Mouse (Mus musculus) liver, embryonic 12.5 days (tissue): Measurements from ENCODE around the gene Ptpn3. TPM values are rescaled to one million over a fixed set of nuclear protein-coding genes. Genes with fewer than 3 reads are reported as not detected.

Experiments used
- ATAC-seq: fragments of 200-750 bp; cut with Nextera tagmentation; 2 replicates; pipeline ENCODE4 v1.8.0; 2017; ENCODE audit warnings: moderate number of reproducible peaks, mild to moderate bottlenecking, moderate library complexity
- H3K27ac ChIP-seq: fragments of 300-500 bp; sonication (generic); 2 replicates; pipeline ENCODE4 v1.5.1; 2016; ENCODE audit warnings: mild to moderate bottlenecking
- H3K27me3 ChIP-seq: fragments of 300-500 bp; sonication (generic); replicated peaks from 2 replicates; pipeline ENCODE4 v1.6.1; 2016; ENCODE audit warnings: mild to moderate bottlenecking, moderate library complexity
- H3K36me3 ChIP-seq: fragments of 300-500 bp; sonication (generic); 2 replicates; pipeline ENCODE4 v1.6.1; 2016; ENCODE audit warnings: mild to moderate bottlenecking, moderate library complexity
- H3K4me1 ChIP-seq: fragments of 300-500 bp; sonication (generic); 2 replicates; pipeline ENCODE4 v1.6.1; 2016
- H3K4me2 ChIP-seq: fragments of 300-500 bp; sonication (generic); 2 replicates; pipeline ENCODE4 v1.6.1; 2016; ENCODE audit warnings: mild to moderate bottlenecking, moderate library complexity
- H3K4me3 ChIP-seq: fragments of 300-500 bp; sonication (generic); 2 replicates; pipeline ENCODE4 v1.5.1; 2016; ENCODE audit warnings: mild to moderate bottlenecking, moderate library complexity
- H3K9ac ChIP-seq: fragments of 300-500 bp; sonication (generic); 2 replicates; pipeline ENCODE4 v1.6.1; 2016; ENCODE audit warnings: mild to moderate bottlenecking, moderate library complexity
- H3K9me3 ChIP-seq: fragments of 300-500 bp; sonication (generic); replicated peaks from 2 replicates; pipeline ENCODE4 v1.6.1; 2016; ENCODE audit warnings: mild to moderate bottlenecking, moderate library complexity
- WGBS: fragments of 180-500 bp; shearing (Covaris S2); methylation state at CpG from one replicate; pipeline ENCODE4 v1.1.7; 2016; ENCODE audit not compliant: insufficient replicate concordance; 5-methylcytosine and 5-hydroxymethylcytosine counted together
- polyA plus RNA-seq: library from polyadenylated mRNA; unstranded; fragments of >200 nt; fragmentation: Nextera tagmentation; extraction: Ambion mirVana; gene quantifications from 2 replicates; pipeline ENCODE4 v1.2.1, GENCODE M21; 2016

Gene Ptpn3
- polyA plus RNA-seq, 1 experiment from 2014 or later, result 0.32 TPM

DNA sequence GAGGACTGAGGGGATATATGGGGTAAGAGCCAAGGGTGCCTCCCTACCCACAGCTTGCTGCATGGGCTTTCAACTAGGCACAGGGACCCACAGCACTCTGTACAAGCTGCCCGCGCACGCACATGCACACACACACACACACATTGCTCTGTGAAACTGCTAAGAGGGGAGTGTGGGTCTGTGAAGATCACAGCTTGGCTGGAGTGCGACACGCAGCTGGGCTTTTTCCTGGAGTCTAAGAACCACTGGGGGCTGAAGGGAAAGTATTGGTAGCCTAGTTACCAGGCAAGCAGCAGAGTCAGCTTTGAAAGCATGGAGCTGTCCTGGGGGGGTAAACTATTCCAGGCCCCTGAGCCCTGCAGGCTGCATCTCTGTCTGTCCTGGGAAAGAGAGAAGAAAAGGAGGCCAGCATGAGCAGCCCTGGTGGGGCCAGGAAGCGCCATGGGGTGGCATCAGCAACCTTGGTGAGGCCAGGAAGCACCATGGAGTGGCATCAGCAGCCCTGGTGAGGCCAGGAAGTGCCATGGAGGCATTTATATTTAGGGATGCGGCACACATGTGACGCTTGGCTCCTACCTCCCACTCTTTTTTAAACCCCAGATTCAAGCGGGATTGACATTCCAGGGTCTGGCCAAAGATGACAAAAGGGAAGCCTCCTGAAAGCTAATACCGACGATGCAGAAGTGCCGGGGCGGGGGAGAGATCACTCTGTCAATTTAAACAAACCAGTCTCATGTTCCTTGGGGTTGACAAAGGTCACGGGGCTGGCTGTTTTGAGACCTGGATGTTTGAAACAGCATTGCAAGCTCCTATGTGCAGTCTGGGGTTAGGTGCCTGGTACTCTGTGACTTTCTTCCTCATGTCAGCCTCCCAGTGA lies 43.2 kb downstream of the Ptpn3 start:
- no peak for ATAC-seq
- H3K4me2 ChIP-seq, result no peak overlapping the region
- H3K4me3 ChIP-seq, result no peak overlapping the region
- no peaks in the 10 kb centered on the region for H3K4me1 ChIP-seq
- 58% methylated on average over 14 of the region's 14 CpGs for WGBS
- no peaks in the 10 kb centered on the region for H3K36me3 ChIP-seq
- no peak overlapping the region for H3K27ac ChIP-seq
- H3K9me3 ChIP-seq, result no peaks in the 10 kb centered on the region
- H3K27me3 ChIP-seq, result no peaks in the 10 kb centered on the region
- no peak overlapping the region for H3K9ac ChIP-seq

DNA sequence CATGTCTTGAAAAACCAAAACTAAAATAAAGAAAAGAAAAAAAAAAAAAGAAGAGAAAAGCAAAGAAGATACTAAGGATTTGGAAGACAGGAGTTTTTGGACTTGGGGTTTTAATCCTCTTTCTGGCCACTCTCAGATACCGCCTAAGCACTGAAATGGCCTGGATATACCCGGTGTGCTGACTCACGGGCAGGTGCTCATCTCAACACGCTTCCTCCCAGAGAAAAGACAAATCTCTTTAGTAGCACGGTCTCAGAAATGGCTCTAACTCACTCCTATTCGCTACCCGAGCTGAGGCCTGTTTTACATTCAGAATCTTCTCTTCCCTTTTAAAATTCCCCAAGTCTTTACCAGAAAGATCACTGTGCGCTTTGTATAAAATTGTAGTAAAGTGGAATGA lies 44.2 kb downstream of the Ptpn3 start:
- 76% methylated on average over 8 of the region's 8 CpGs for WGBS
- H3K4me1 ChIP-seq, result no peaks in the 10 kb centered on the region
- H3K9me3 ChIP-seq, result no peaks in the 10 kb centered on the region
- H3K9ac ChIP-seq, result no peak overlapping the region
- ATAC-seq, result no peak
- H3K27me3 ChIP-seq, result no peaks in the 10 kb centered on the region
- H3K36me3 ChIP-seq, result no peaks in the 10 kb centered on the region
- H3K4me3 ChIP-seq, result no peak overlapping the region
- H3K4me2 ChIP-seq, result no peak overlapping the region
- no peak overlapping the region for H3K27ac ChIP-seq

DNA sequence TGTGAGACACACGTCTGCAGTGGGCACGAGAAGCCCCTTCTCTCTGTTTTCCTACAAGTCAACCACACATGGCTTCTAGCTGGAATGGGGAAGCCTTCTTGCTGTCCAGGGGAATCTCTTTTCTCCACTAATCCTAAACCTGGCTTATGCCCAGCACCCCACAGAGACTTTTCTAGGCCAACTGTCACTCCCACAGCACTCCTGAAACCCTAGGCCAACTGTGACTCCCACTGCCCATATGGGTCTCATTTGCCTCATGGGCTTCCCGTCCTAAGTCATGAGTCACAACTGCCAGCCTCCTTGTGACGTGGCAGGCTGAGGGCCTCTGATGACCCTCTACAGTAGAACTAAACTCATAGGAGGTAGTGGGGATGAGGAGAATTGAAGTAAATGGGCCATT lies 44.9 kb downstream of the Ptpn3 start:
- ATAC-seq, result no peak
- WGBS, result 60% methylated on average over 4 of the region's 4 CpGs
- Histone ChIP-seq H3K27ac (no peak overlapping the region), H3K36me3 (no peaks in the 10 kb centered on the region), H3K4me1 (no peaks in the 10 kb centered on the region), H3K4me3 (no peak overlapping the region), H3K27me3 (no peaks in the 10 kb centered on the region), H3K4me2 (no peak overlapping the region), H3K9ac (no peak overlapping the region), H3K9me3 (no peaks in the 10 kb centered on the region)

DNA sequence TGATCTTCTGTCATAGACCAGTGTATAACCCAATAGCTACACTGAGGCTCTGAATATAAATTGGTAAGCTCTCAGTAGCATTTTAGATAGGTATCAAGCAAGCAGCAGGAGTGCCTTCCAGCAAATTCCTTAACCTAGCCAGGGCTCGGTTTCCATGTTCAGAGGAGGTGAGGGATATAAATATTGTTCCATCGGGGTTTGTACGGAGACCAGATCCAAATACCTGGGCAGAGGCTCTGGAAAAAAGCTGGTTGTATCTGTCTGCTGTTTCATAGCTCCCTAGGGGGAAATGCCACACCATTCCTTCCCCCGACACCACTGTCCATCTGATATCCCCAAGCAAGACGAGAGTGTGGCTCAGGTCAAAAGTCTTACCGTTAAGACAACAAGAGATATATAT lies 47.2 kb downstream of the Ptpn3 start:
- WGBS, result 57% methylated on average over 6 of the region's 6 CpGs
- no peaks in the 10 kb centered on the region for H3K9me3 ChIP-seq
- no peak overlapping the region for H3K27ac ChIP-seq
- no peak overlapping the region for H3K4me2 ChIP-seq
- no peak overlapping the region for H3K4me3 ChIP-seq
- no peak for ATAC-seq
- no peaks in the 10 kb centered on the region for H3K36me3 ChIP-seq
- H3K27me3 ChIP-seq, result no peaks in the 10 kb centered on the region
- no peak overlapping the region for H3K9ac ChIP-seq
- H3K4me1 ChIP-seq, result no peaks in the 10 kb centered on the region

DNA sequence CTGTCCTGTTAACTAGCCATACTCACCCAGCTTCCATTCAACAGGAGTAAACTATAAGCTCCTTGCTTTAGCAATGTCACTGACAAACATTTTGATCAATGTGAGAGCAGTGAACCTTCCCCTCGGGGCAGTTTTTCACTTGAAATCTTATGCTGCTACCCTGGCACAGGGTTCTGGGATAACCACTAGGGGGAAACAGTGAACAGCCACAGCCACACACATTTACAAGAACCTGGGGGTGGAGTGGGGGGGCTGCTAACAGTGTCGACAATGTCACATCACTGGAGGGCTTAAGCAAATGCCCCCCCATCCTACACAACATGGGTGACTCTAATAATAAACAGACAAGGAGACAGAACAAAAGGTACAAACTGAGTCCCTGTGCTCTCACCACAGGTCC lies 51.0 kb downstream of the Ptpn3 start:
- Histone ChIP-seq H3K9me3 (no peaks in the 10 kb centered on the region), H3K4me1 (no peaks in the 10 kb centered on the region), H3K4me2 (no peak overlapping the region), H3K9ac (no peak overlapping the region), H3K4me3 (no peak overlapping the region), H3K27me3 (no peaks in the 10 kb centered on the region), H3K27ac (no peak overlapping the region), H3K36me3 (no peaks in the 10 kb centered on the region)
- ATAC-seq, result no peak
- 29% methylated on average over 2 of the region's 2 CpGs for WGBS

DNA sequence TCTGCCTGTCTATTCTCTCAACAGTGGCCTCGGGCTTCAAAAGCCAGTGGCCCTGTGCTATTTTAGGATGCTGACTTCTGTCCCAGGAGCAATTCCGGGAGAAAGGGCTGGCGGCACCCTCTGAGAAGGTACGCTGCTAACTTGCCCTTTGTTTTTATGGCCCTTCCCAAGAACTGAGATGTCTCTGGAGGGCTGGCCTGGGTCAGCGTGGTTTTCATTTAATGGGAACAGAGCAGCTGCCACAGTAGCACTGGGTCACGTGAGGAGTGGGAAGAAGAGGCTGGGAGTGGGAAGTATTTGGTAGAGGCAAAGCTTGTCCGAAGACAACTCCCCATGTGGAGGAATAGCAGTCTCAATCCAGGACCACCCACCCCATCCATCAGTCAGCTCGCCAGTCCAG lies 52.5 kb downstream of the Ptpn3 start:
- no peak overlapping the region for H3K4me2 ChIP-seq

DNA sequence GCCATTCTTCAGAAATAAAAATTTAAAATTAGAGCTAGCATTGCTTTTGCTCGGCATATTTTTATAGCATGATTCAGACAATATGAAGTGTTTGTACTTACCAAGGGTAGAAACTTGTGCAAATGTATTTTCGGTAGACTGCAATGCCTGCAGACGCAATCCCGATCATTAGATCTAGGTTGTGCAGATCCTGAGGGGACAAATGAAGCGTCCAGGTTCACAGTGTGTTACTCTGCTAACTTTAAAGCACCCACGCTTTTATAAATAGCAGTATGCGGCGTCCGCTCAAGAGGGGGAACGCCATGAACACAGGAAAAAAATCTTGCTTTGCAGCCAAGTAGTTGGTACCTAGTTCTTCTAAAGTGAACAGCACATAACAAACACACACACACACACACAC lies 56.8 kb downstream of the Ptpn3 start:
- H3K4me2 ChIP-seq, result no peak overlapping the region
- WGBS, result 78% methylated on average over 10 of the region's 10 CpGs

More for the DNA sequence above, 52.5 kb downstream of the Ptpn3 start:
- no peak overlapping the region for H3K4me3 ChIP-seq
- H3K9ac ChIP-seq, result no peak overlapping the region
- WGBS, result 58% methylated on average over 8 of the region's 8 CpGs
- no peaks in the 10 kb centered on the region for H3K36me3 ChIP-seq
- no peak for ATAC-seq
- no peaks in the 10 kb centered on the region for H3K9me3 ChIP-seq
- no peaks in the 10 kb centered on the region for H3K27me3 ChIP-seq
- H3K27ac ChIP-seq, result no peak overlapping the region
- no peaks in the 10 kb centered on the region for H3K4me1 ChIP-seq

DNA sequence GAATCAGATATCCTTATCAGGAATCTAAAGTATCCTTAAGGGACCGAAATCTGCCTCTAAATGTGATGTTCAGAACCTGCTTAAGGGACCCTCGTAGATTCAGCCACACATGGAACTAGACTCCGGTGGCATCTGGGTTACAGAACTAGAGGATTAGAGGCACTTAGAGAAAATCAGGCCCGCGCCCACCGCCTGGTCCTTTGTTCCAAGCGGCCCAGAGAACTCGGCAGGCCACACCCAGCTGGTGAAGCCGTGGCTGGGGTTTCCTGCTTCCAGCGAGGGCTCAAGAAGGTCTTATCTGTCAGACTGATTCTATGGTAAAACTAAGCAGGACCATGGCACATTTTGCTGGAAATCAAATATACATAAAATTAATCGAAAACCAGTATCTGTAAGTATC lies 58.3 kb downstream of the Ptpn3 start:
- 52% methylated on average over 11 of the region's 11 CpGs for WGBS
- H3K9me3 ChIP-seq, result no peaks in the 10 kb centered on the region
- H3K4me3 ChIP-seq, result no peak overlapping the region
- no peak overlapping the region for H3K4me2 ChIP-seq
- no peak overlapping the region for H3K27ac ChIP-seq
- H3K36me3 ChIP-seq, result no peaks in the 10 kb centered on the region
- ATAC-seq, result no peak
- no peaks in the 10 kb centered on the region for H3K4me1 ChIP-seq
- no peaks in the 10 kb centered on the region for H3K27me3 ChIP-seq
- no peak overlapping the region for H3K9ac ChIP-seq

More for the DNA sequence above, 56.8 kb downstream of the Ptpn3 start:
- Histone ChIP-seq H3K27ac (no peak overlapping the region), H3K9ac (no peak overlapping the region), H3K4me3 (no peak overlapping the region), H3K27me3 (no peaks in the 10 kb centered on the region), H3K9me3 (no peaks in the 10 kb centered on the region), H3K4me1 (no peaks in the 10 kb centered on the region), H3K36me3 (no peaks in the 10 kb centered on the region)
- no peak for ATAC-seq

DNA sequence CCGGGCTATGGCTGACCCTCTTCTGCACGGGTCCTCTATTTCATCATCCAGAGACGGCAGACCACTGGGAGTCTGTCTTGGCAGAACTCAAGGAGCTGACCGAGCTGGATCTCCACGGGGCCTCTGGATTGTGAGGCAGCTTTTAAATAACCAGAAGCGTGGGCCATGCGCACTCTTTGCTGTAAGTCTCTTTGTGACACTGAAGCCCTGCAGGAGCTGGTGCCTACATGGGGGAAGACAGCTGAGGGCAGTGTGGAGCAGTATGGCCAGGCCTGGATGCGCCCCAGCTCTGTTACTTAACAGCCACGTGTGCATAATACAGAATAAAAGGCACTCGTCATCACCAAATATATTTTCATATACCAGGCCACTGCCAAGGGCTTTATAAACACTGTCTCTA lies 60.7 kb downstream of the Ptpn3 start:
- WGBS, result 77% methylated on average over 10 of the region's 10 CpGs
- no peaks in the 10 kb centered on the region for H3K9me3 ChIP-seq
- ATAC-seq, result no peak
- no peak overlapping the region for H3K27ac ChIP-seq
- H3K4me1 ChIP-seq, result no peaks in the 10 kb centered on the region
- no peaks in the 10 kb centered on the region for H3K36me3 ChIP-seq
- H3K9ac ChIP-seq, result no peak overlapping the region
- H3K27me3 ChIP-seq, result no peaks in the 10 kb centered on the region
- H3K4me3 ChIP-seq, result no peak overlapping the region
- H3K4me2 ChIP-seq, result no peak overlapping the region

DNA sequence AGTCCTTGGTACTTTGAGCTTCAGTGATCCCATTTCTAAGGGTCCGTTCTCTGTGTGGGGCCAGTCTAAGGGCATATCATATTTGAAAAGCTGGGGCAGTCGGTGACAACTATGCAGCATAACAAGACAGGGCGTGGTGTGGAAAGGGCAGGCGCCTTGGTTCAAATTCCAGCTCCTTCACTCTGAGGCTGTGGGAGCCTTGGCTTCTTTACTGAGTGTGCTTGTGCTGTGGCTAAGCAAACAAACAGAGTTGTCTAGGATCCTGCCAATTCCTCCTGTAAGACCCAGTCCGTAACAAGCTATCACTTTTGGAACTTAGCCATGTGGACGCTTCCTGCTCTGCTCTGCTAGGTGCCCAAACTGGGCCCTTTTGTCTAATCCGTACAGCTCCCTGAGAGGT lies 61.5 kb downstream of the Ptpn3 start:
- Histone ChIP-seq H3K36me3 (no peaks in the 10 kb centered on the region), H3K27ac (no peak overlapping the region), H3K27me3 (no peaks in the 10 kb centered on the region), H3K4me3 (no peak overlapping the region), H3K9me3 (no peaks in the 10 kb centered on the region), H3K4me1 (no peaks in the 10 kb centered on the region), H3K9ac (no peak overlapping the region), H3K4me2 (no peak overlapping the region)
- ATAC-seq, result no peak
- WGBS, result 71% methylated on average over 7 of the region's 7 CpGs

DNA sequence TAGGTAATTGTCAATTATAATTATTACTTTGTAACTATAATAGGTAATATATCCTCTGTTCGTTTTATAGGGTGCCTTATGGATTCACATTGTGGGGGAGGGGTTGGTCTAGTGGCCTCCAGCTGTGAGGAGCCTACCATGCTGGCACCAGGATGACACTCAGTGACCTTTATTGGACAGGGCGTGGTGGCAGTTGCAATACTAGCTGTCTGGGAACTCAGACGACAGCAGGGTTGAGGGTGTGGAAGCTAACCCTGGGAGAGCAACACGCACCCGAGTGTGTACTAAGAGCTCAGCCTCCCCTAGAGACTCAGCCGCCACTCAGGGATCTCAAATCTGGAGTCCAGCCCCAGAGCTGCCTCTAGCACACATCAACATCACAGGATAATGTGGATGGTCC lies 62.5 kb downstream of the Ptpn3 start:
- H3K27me3 ChIP-seq, result no peaks in the 10 kb centered on the region
- ATAC-seq, result no peak
- H3K4me3 ChIP-seq, result no peak overlapping the region
- no peak overlapping the region for H3K4me2 ChIP-seq
- H3K36me3 ChIP-seq, result no peaks in the 10 kb centered on the region
- no peak overlapping the region for H3K9ac ChIP-seq
- H3K27ac ChIP-seq, result no peak overlapping the region
- H3K9me3 ChIP-seq, result no peaks in the 10 kb centered on the region
- no peaks in the 10 kb centered on the region for H3K4me1 ChIP-seq
- WGBS, result 52% methylated on average over 6 of the region's 6 CpGs

DNA sequence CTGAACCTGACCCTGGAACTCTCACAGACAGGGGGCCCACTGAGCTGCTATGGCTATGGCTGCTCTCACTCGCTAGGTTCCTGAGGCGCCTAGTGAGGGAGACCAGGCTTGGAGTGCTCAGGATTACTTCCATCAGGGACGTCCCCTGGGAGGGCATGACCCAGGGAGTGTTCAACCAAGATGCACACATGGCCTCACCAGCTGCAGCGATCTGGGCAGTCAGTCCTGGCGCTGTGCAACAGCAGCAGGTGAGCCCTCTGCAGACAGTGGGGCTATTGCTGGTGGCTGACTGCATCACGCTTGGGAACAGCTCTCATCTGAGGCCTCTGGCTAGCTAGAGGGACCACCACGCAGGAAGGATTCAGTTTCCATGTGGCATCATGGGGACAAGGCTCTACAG lies 63.5 kb downstream of the Ptpn3 start:
- ATAC-seq, result no peak
- no peaks in the 10 kb centered on the region for H3K9me3 ChIP-seq
- WGBS, result 72% methylated on average over 7 of the region's 7 CpGs

DNA sequence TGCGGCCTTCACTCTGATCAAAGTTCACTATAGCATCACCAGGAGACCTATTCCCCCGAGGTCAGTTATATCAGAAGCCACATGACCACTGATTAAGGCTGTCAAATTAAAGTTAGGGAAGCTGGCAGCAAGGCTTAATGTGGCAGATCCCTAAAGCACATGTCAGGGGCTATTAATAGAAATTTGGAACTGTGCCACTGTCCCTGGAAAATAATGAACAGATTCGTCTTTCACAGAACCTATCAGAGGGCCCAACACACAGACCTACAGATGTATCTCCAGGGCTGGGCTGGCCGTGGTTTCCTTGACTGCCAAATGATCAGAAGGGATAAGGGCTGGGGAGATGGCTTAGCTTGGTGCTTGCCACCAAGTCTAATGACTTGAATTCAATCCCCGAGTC lies 65.1 kb downstream of the Ptpn3 start:
- no peak overlapping the region for H3K9ac ChIP-seq
- WGBS, result 42% methylated on average over 5 of the region's 5 CpGs
- H3K36me3 ChIP-seq, result no peaks in the 10 kb centered on the region
- H3K4me1 ChIP-seq, result no peaks in the 10 kb centered on the region
- no peak overlapping the region for H3K4me2 ChIP-seq
- no peaks in the 10 kb centered on the region for H3K27me3 ChIP-seq
- H3K27ac ChIP-seq, result no peak overlapping the region
- no peaks in the 10 kb centered on the region for H3K9me3 ChIP-seq
- H3K4me3 ChIP-seq, result no peak overlapping the region
- ATAC-seq, result no peak

More for the DNA sequence above, 63.5 kb downstream of the Ptpn3 start:
- H3K36me3 ChIP-seq, result no peaks in the 10 kb centered on the region
- H3K4me3 ChIP-seq, result no peak overlapping the region
- H3K9ac ChIP-seq, result no peak overlapping the region
- no peak overlapping the region for H3K27ac ChIP-seq
- H3K4me1 ChIP-seq, result no peaks in the 10 kb centered on the region
- H3K4me2 ChIP-seq, result no peak overlapping the region
- H3K27me3 ChIP-seq, result no peaks in the 10 kb centered on the region
